Mouse (Mus musculus): ENCODE results near the gene Egln2. TPM values are rescaled to one million over a fixed set of nuclear protein-coding genes. Genes with fewer than 3 reads are reported as not detected.

The Egln2 gene
- polyA plus RNA-seq, 1 experiment from 2014 or later: 107 TPM

DNA sequence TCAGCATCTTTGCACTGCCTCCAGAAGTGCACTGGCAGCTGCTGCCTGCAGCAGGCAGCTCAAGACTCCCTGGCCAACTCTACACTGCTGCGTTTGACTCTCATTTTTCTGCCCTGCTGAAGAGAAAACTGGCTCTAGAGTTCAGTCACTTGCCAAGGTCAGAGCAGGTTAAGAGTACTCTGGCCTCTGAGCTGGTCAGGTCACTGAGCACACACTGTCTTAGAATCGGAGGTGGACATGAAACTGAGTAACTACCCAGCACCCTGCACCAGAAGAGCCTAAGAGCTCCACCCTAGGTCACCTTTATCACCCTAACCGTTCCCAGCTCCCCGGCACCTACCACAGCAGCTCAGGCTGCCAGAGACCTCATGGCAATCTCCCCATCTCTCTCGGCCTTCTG lies 19.4 kb upstream of the Egln2 start:
- Histone ChIP-seq H3K27me3 (no peaks in the 10 kb centered on the region), H3K4me1 (replicated peaks) (no peaks in the 10 kb centered on the region), H3K9me3 (no peaks in the 10 kb centered on the region), H3K36me3 (peaks cover 67% of the 10 kb centered on the region), H3K27ac (replicated peaks) (no peak overlapping the region), H3K9ac (no peak overlapping the region), H3K4me2 (no peak overlapping the region), H3K4me3 (no peak overlapping the region)
- 96% methylated on average over 5 of the region's 5 CpGs for WGBS
- ATAC-seq (ENCODE audit: low FRiP score, low read depth): no peak

DNA sequence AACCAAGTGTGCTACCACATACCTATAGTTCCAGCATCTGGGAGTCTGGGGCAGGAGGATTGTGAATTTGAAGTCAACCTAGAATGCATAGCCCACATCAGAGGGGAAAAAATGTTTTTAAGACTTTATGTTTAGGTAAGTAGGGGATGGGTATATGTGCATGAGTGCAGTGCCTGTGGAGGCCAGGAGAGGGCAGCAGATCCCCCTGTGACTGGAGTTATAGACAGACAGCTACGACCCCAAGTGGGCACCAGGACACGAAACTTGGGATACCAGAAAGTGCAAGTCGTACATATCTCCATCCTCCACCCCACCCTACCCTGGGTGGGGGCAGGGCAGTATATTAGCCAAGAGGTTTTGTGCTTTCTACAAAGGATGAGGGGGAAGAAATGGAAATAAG lies 18.4 kb upstream of the Egln2 start:
- Histone ChIP-seq H3K27me3 (no peaks in the 10 kb centered on the region), H3K27ac (replicated peaks) (no peak overlapping the region), H3K4me3 (no peak overlapping the region), H3K4me1 (replicated peaks) (0 out of 2 replicates have a peak, but pooled peaks cover 4% of the 10 kb centered on the region), H3K9ac (no peak overlapping the region), H3K9me3 (no peaks in the 10 kb centered on the region), H3K4me2 (no peak overlapping the region), H3K36me3 (peaks cover 57% of the 10 kb centered on the region)
- ATAC-seq (ENCODE audit: low FRiP score, low read depth): no peak
- 83% methylated on average over 3 of the region's 3 CpGs for WGBS

DNA sequence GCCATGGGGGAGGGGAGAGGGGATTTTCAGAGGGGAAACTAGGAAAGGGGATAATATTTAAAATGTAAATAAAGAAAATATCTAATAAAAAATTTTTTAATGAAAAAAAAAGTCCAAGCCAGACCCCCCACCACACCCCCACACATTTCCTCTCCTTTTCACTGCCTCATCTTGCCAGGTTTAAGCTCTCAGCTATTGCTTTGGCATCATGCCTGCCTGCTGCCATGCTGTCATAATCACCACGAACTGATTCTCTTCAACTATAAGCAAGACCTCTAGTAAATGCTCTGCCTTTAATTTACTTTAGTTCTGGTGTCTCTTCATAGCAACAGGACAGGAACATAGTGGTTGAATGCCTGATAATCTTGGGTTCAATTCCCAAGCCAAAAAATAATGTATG lies 15.9 kb upstream of the Egln2 start:
- Histone ChIP-seq H3K36me3 (peaks cover 34% of the 10 kb centered on the region), H3K4me2 (no peak overlapping the region), H3K9ac (no peak overlapping the region), H3K4me1 (replicated peaks) (peaks cover 19% of the 10 kb centered on the region), H3K27ac (replicated peaks) (no peak overlapping the region), H3K9me3 (no peaks in the 10 kb centered on the region), H3K27me3 (no peaks in the 10 kb centered on the region), H3K4me3 (no peak overlapping the region)
- WGBS: 77% methylated on average over 1 of the region's 1 CpGs
- ATAC-seq (ENCODE audit: low FRiP score, low read depth): no peak

DNA sequence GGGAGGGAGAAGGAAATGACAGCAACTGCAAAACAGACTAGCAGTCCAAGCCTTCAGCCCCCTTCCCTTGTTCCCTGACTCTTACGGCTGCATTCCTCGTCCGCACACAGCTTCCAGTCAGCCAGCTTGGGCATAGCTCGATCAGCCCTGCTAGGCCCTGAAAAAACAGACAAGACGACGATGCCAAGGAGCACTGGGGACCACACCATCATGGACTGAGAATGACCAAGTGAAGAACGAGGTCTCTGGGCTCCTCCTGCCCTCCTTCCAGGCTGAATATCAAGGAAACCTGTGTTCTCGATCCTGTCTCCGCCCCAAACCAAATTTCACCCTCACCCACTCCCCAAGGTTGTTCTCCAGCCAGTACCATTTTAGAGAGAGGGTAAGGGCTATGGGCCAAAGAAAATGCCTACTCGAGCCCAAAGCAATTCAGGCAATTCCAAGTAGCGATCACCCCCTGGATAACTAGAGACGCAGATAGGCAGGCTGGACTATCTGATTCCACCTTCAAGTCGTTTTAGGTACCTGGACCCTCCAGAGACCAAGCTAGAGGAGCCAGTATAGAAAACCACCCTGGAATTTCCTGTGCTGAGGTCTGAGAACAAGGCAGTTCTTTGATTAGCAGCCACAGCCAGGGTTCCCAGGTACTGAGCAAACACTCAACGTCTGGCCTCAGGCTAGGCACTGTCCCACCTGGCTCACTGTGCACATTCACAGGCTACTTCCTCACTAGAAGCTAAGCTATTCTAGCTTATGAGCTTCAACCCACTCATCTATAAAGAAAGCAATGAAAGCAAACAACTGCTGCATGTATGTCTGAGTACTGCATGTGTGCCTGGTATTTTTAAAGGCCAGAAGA lies 14.5 kb upstream of the Egln2 start, which contains the start of the genes Gm21983 and Mia:
Gene Gm21983, minus strand, starts transcription at position 250 of the 859 bp plus-strand sequence.
Gene Mia, minus strand, starts transcription at position 321 of the 859 bp plus-strand sequence.
- Histone ChIP-seq H3K36me3 (peaks cover 19% of the 10 kb centered on the region), H3K4me1 (replicated peaks) (peaks cover 20% of the 10 kb centered on the region), H3K27ac (replicated peaks) (peak within 1 kb of the TSS; percentile 90), H3K27me3 (no peaks in the 10 kb centered on the region), H3K9ac (no peak within 1 kb of the TSS), H3K4me2 (no peak within 1 kb of the TSS; the same call in 1 of the 2 replicates), H3K4me3 (no peak within 1 kb of the TSS), H3K9me3 (no peaks in the 10 kb centered on the region)
- no peak for ATAC-seq (ENCODE audit: low FRiP score, low read depth)
- 62% methylated on average over 14 of the region's 14 CpGs for WGBS

DNA sequence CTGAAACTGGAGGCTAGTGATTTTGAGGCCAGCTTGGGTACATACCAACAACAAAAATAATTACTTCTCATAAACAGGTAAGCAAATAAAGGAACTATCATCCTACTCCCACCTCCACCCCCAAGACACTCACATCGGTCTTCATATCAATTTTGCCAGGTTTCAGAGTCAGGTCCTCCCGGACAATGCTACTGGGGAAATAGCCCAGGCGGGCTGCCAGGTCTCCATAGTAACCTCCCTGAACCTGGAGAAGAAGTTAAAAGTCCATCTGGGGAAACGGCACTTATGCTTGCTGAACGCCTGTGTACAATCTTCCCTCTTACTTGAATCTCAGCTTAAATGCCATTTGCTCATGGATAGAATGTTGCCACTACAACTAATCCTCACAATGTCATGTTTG lies 13.4 kb upstream of the Egln2 start:
- no peak overlapping the region for H3K4me3 ChIP-seq

DNA sequence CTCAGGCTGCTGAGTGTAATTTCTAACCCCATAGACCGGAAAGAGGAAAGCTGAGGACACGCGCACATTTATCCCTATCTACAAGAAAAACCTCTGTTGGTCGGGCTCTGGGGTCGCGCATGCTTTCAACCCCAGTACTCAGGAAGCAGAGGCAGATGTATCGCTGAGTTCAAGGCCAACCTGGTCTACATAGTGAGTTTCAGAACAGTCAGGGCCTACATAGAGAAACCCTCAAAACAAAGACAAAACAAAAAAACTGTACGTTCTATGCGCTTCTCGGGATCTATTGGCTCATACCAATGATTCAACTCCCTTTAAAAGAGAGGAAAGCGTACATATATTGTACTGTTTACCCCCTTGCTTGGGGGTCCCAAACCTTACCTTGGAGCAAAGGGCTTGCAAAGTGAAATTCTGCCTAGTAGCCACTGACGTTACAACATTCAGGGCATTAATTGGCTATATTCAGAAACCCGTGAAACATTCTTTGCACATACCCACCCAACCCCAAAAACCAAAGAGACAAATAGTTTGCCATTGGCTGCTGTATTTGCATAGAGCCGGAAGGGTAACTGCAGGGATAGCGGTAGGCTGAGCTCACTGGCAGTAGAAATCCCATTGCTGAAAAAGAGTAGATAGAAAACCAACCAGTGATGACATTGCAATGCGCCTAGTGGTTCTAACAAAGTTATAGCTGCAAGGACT lies 12.8 kb upstream of the Egln2 start:
- peak overlapping the region; percentile 63 for H3K4me2 ChIP-seq
- 0 out of 2 replicates have a peak overlapping the region, but pooled peaks have one; percentile 23 for H3K9ac ChIP-seq
- H3K9me3 ChIP-seq: no peaks in the 10 kb centered on the region
- peak overlapping the region; percentile 76 for H3K4me3 ChIP-seq
- H3K27ac ChIP-seq (replicated peaks): peak overlapping the region; percentile 90
- ATAC-seq (ENCODE audit: low FRiP score, low read depth): 0 out of 2 replicates have a peak, but pooled peaks have one; percentile 4
- H3K4me1 ChIP-seq (replicated peaks): peaks cover 20% of the 10 kb centered on the region
- no peaks in the 10 kb centered on the region for H3K27me3 ChIP-seq
- H3K36me3 ChIP-seq: peaks cover 5% of the 10 kb centered on the region
- WGBS: 44% methylated on average over 16 of the region's 16 CpGs

More for the DNA sequence above, 13.4 kb upstream of the Egln2 start:
- H3K27me3 ChIP-seq: no peaks in the 10 kb centered on the region
- WGBS: 34% methylated on average over 5 of the region's 5 CpGs
- H3K4me2 ChIP-seq: no peak overlapping the region; the same call in 1 of the 2 replicates
- H3K4me1 ChIP-seq (replicated peaks): peaks cover 20% of the 10 kb centered on the region
- H3K36me3 ChIP-seq: peaks cover 9% of the 10 kb centered on the region
- H3K9me3 ChIP-seq: no peaks in the 10 kb centered on the region
- H3K27ac ChIP-seq (replicated peaks): peak overlapping the region; percentile 90
- no peak overlapping the region for H3K9ac ChIP-seq
- no peak for ATAC-seq (ENCODE audit: low FRiP score, low read depth)

GRCm38 (mm10) chr7:27178324-27179216 lies 12.0 kb upstream of the Egln2 start, which contains the start of gene Rab4b:
Rab4b (minus strand) TSS chr7:27178896.
- H3K36me3 ChIP-seq: peaks cover 8% of the 10 kb centered on the region; the same call in 1 of the 2 replicates
- peaks cover 20% of the 10 kb centered on the region for H3K4me1 ChIP-seq (replicated peaks)
- H3K9me3 ChIP-seq: no peaks in the 10 kb centered on the region
- H3K9ac ChIP-seq: peak within 1 kb of the TSS; percentile 48
- peak within 1 kb of the TSS; percentile 63 for H3K4me2 ChIP-seq
- no peaks in the 10 kb centered on the region for H3K27me3 ChIP-seq
- WGBS: under 1% methylated on average over 53 of the region's 53 CpGs
- H3K27ac ChIP-seq (replicated peaks): peak within 1 kb of the TSS; percentile 94
- ATAC-seq (ENCODE audit: low FRiP score, low read depth): peak; percentile 98
- peak within 1 kb of the TSS; percentile 76 for H3K4me3 ChIP-seq

DNA sequence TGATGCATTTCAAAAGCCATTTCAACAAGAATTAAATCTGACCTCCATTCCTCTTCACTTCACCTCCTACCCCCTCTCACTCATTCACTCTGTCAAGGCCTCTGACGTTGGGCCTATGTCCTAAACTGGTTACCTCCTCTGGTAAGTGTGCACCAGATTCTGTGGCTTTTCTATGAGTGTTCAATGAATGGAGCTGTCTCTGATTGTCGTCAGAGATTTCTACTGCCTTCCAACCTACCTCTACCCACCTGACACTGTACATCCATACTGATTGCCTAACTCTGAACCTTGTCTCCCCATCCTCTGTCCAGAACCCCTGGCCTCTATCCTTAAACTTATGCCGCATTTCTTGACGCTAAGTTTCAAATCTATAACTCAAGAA lies 11.3 kb upstream of the Egln2 start:
- Histone ChIP-seq H3K4me1 (replicated peaks) (peaks cover 20% of the 10 kb centered on the region), H3K9ac (peak overlapping the region; percentile 48), H3K4me2 (peak overlapping the region; percentile 61), H3K9me3 (no peaks in the 10 kb centered on the region), H3K36me3 (peaks cover 14% of the 10 kb centered on the region; the same call in 1 of the 2 replicates), H3K4me3 (peak overlapping the region; percentile 76), H3K27me3 (no peaks in the 10 kb centered on the region), H3K27ac (replicated peaks) (peak overlapping the region; percentile 94)
- 18% methylated on average over 4 of the region's 4 CpGs for WGBS
- no peak for ATAC-seq (ENCODE audit: low FRiP score, low read depth)

- Histone ChIP-seq H3K4me1 (replicated peaks) (peaks cover 16% of the 10 kb centered on the region), H3K9ac (no peak overlapping the region), H3K27ac (replicated peaks) (no peak overlapping the region), H3K36me3 (peaks cover 26% of the 10 kb centered on the region; the same call in 1 of the 2 replicates), H3K27me3 (no peaks in the 10 kb centered on the region), H3K4me2 (no peak overlapping the region), H3K4me3 (no peak overlapping the region), H3K9me3 (no peaks in the 10 kb centered on the region)
- 96% methylated on average over 7 of the region's 7 CpGs for WGBS
- ATAC-seq (ENCODE audit: low FRiP score, low read depth): no peak
Observed at GRCm38 (mm10) chr7:27174896-27175295, 8.3 kb upstream of the Egln2 start.

GRCm38 (mm10) chr7:27174496-27174895 lies 7.9 kb upstream of the Egln2 start:
- ATAC-seq (ENCODE audit: low FRiP score, low read depth): no peak
- WGBS: 96% methylated on average over 15 of the region's 15 CpGs
- Histone ChIP-seq H3K4me1 (replicated peaks) (peaks cover 13% of the 10 kb centered on the region), H3K27ac (replicated peaks) (no peak overlapping the region), H3K27me3 (no peaks in the 10 kb centered on the region), H3K4me3 (no peak overlapping the region), H3K4me2 (no peak overlapping the region), H3K9me3 (no peaks in the 10 kb centered on the region), H3K9ac (no peak overlapping the region), H3K36me3 (peaks cover 26% of the 10 kb centered on the region; the same call in 1 of the 2 replicates)

DNA sequence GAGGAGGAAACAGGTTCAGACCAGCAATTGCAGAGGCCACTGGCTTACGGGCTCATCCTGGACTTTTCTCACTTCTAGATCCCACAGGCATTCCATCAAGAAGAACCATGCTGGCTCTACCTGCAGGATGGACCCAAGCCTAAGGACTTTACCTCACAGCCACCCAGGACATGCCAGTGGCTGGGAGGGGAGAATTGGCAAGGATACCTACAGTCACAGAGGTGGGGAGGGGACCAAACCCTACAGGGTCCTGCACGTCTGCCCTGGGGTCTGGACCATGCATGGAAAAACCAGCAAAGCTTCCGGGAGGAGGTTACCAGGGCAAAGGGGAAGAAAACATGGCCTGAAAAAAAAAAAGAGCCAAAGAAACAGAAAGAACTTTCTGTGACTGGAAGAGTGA lies 4.4 kb upstream of the Egln2 start:
- no peak overlapping the region for H3K27ac ChIP-seq (replicated peaks)
- H3K36me3 ChIP-seq: peaks cover 26% of the 10 kb centered on the region; the same call in 1 of the 2 replicates

More for the DNA sequence above, 4.4 kb upstream of the Egln2 start:
- ATAC-seq (ENCODE audit: low FRiP score, low read depth): no peak
- H3K9me3 ChIP-seq: no peaks in the 10 kb centered on the region
- 94% methylated on average over 3 of the region's 3 CpGs for WGBS
- no peak overlapping the region for H3K4me3 ChIP-seq
- H3K4me2 ChIP-seq: no peak overlapping the region
- no peak overlapping the region for H3K9ac ChIP-seq
- H3K4me1 ChIP-seq (replicated peaks): peaks cover 7% of the 10 kb centered on the region
- H3K27me3 ChIP-seq: no peaks in the 10 kb centered on the region

Data from hindbrain, embryonic 15.5 days (tissue).